In the genomic region with DNA sequence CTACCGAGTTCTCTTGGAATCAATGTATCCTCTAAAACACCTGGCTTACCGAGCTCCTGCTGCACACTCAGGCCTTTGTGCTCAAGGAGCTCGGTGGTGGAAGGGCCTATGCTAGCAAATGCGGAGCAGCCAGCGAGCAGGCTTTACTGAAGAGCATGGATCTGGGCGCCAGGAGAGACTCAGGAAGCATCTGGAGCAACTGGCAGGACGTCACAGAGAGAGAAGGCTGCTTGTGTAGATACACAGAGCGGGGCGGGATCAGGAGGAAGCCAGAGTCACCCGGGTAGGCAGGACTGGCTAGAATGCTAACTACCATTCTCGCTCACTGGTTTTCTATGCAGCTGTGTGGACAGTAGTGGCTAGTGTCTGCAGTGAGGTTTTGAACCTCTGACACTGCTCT, we compare ENCODE assay signal across 18 mouse cellular contexts. TPM values are rescaled to one million over a fixed set of nuclear protein-coding genes. Genes with fewer than 3 reads are reported as not detected.
DNase-seq lines count a peak whose midpoint lies in the region; ATAC-seq and TF ChIP-seq lines count a peak whose summit lies in the region.
"Had no signal": no experiment of that assay in that cellular context is flagged by ENCODE, and none has a peak within 500 bp of the region (broad histone marks: within the 10 kb centered on the region; RNA-seq: fewer than 3 reads in every experiment).

No protein-coding gene starts in this region.

- ATAC-seq in heart, postnatal 0 days (ENCODE audit: insufficient read depth, low read depth) = 0 out of 2 replicates have a peak, but pooled peaks have one; percentile 7
- ATAC-seq in lung, embryonic 15.5 days (ENCODE audit: borderline replicate concordance, extremely low read depth, low FRiP score, low TSS enrichment) = 0 out of 2 replicates have a peak, but pooled peaks have one; percentile 35
- no peak for ATAC-seq in embryonic facial prominence, embryonic 13.5 days (ENCODE audit: insufficient number of reproducible peaks, insufficient read depth, low FRiP score, low TSS enrichment, low read depth)

- DNase-seq in heart, postnatal 0 days (ENCODE audit: low spot score) = peak; percentile 57
- no peak for DNase-seq in heart, postnatal 36 days
- DNase-seq in lung, postnatal 4 days = no peak
- no peak for DNase-seq in limb, embryonic 10.5 days (ENCODE audit: low spot score)
- DNase-seq in layer of hippocampus, adult 18-20 months (ENCODE audit: low spot score in 2 of 2) = no peak
- DNase-seq: adrenal gland, postnatal 25 days; cerebellum, adult 18-20 months; cerebellum, postnatal 36 days; gastrocnemius, postnatal 25 days; heart, postnatal 14 days; kidney, adult 8-10 months; lung, adult 2 months; right cerebral cortex, adult 18-20 months; spleen, adult 18-20 months; thymus, postnatal 25 days had no signal

- TF ChIP-seq EP300 in heart, postnatal 0 days (IDR thresholded peaks at IDR 0.05; ENCODE audit: low read depth) = no peak

- no peak overlapping the region for H3K9ac ChIP-seq in heart, postnatal 0 days (replicated peaks; ENCODE audit: low read depth, low read length)
- no peak overlapping the region for H3K9ac ChIP-seq in lung, embryonic 15.5 days
- no peak overlapping the region for H3K9ac ChIP-seq in embryonic facial prominence, embryonic 13.5 days
- H3K9ac ChIP-seq: stomach, embryonic 15.5 days had no signal

- WGBS in heart, postnatal 0 days = 54% methylated on average over 11 of the region's 11 CpGs
- WGBS in lung, embryonic 15.5 days = 41% methylated on average over 11 of the region's 11 CpGs
- 55% methylated on average over 11 of the region's 11 CpGs for WGBS in embryonic facial prominence, embryonic 13.5 days
- WGBS in limb, embryonic 10.5 days = 83% methylated on average over 11 of the region's 11 CpGs

- H3K9me3 ChIP-seq in heart, postnatal 0 days (replicated peaks; ENCODE audit: control insufficient read depth, low read length) = no peaks in the 10 kb centered on the region
- H3K9me3 ChIP-seq in lung, embryonic 15.5 days = no peaks in the 10 kb centered on the region
- no peaks in the 10 kb centered on the region for H3K9me3 ChIP-seq in embryonic facial prominence, embryonic 13.5 days
- no peaks in the 10 kb centered on the region for H3K9me3 ChIP-seq in limb, embryonic 10.5 days (replicated peaks)
- H3K9me3 ChIP-seq: stomach, embryonic 15.5 days had no signal

- no peak overlapping the region for H3K4me2 ChIP-seq in heart, postnatal 0 days (ENCODE audit: low read depth, low read length)
- no peak overlapping the region for H3K4me2 ChIP-seq in lung, embryonic 15.5 days
- no peak overlapping the region for H3K4me2 ChIP-seq in embryonic facial prominence, embryonic 13.5 days
- H3K4me2 ChIP-seq: stomach, embryonic 15.5 days had no signal

- H3K36me3 ChIP-seq in heart, postnatal 0 days (replicated peaks; ENCODE audit: control insufficient read depth, insufficient read depth, low read length) = no peaks in the 10 kb centered on the region
- H3K36me3 ChIP-seq in lung, embryonic 15.5 days = no peaks in the 10 kb centered on the region
- H3K36me3 ChIP-seq in embryonic facial prominence, embryonic 13.5 days = no peaks in the 10 kb centered on the region
- no peaks in the 10 kb centered on the region for H3K36me3 ChIP-seq in limb, embryonic 10.5 days
- H3K36me3 ChIP-seq: stomach, embryonic 15.5 days had no signal

- intact Hi-C loops in heart, postnatal 36 days (cut with DNase I) = no loop called here

- no peak overlapping the region for H3K27ac ChIP-seq in heart, postnatal 0 days (ENCODE audit: low read depth)
- H3K27ac ChIP-seq in lung, embryonic 15.5 days = no peak overlapping the region
- peak overlapping the region; percentile 24; the same call in 1 of the 2 replicates for H3K27ac ChIP-seq in embryonic facial prominence, embryonic 13.5 days
- H3K27ac ChIP-seq in limb, embryonic 10.5 days = peak overlapping the region; percentile 58
- H3K27ac ChIP-seq: stomach, embryonic 15.5 days had no signal

- no peaks in the 10 kb centered on the region for H3K27me3 ChIP-seq in heart, postnatal 0 days (ENCODE audit: control insufficient read depth, insufficient read depth, low read length)
- H3K27me3 ChIP-seq in lung, embryonic 15.5 days = no peaks in the 10 kb centered on the region
- H3K27me3 ChIP-seq in embryonic facial prominence, embryonic 13.5 days = no peaks in the 10 kb centered on the region
- H3K27me3 ChIP-seq in limb, embryonic 10.5 days (ENCODE audit: low read depth, poor library complexity, severe bottlenecking) = no peaks in the 10 kb centered on the region
- H3K27me3 ChIP-seq: stomach, embryonic 15.5 days had no signal

- peaks cover 33% of the 10 kb centered on the region for H3K4me1 ChIP-seq in heart, postnatal 0 days (ENCODE audit: control insufficient read depth, insufficient read depth)
- peaks cover 41% of the 10 kb centered on the region for H3K4me1 ChIP-seq in lung, embryonic 15.5 days
- peaks cover 62% of the 10 kb centered on the region for H3K4me1 ChIP-seq in embryonic facial prominence, embryonic 13.5 days
- H3K4me1 ChIP-seq in limb, embryonic 10.5 days = peaks cover 59% of the 10 kb centered on the region

- H3K4me3 ChIP-seq in heart, postnatal 0 days (ENCODE audit: low read depth, low read length) = no peak overlapping the region
- H3K4me3 ChIP-seq in lung, embryonic 15.5 days = no peak overlapping the region
- no peak overlapping the region for H3K4me3 ChIP-seq in embryonic facial prominence, embryonic 13.5 days
- H3K4me3 ChIP-seq in limb, embryonic 10.5 days = no peak overlapping the region
- H3K4me3 ChIP-seq: stomach, embryonic 15.5 days had no signal

- no peak for TF ChIP-seq CTCF in heart, postnatal 0 days (IDR thresholded peaks at IDR 0.05; ENCODE audit: low read depth)

RNA-seq across cellular contexts. Expression of gene Rasl11b, which starts 16.3 kb away (rescaled TPM):
- total RNA-seq in heart, postnatal 0 days (2014; rRNA removed; ENCODE audit: low replicate concordance) = 22.8 and 24.5 TPM in 2 replicates
- 61.9 and 67.8 TPM in 2 replicates for polyA plus RNA-seq in heart, postnatal 0 days (2015; fragmentation: Nextera tagmentation; extraction: Ambion mirVana)
- 10 to 100 TPM; 29.9 to 44.8 TPM for total RNA-seq in heart, postnatal 36 days (2021)
- 150 and 154 TPM in 2 replicates for polyA plus RNA-seq in lung, embryonic 15.5 days (2015; fragmentation: Nextera tagmentation; extraction: Ambion mirVana)
- polyA plus RNA-seq in embryonic facial prominence, embryonic 13.5 days (2015; fragmentation: Nextera tagmentation; extraction: Ambion mirVana) = 148 and 177 TPM in 2 replicates
- polyA plus RNA-seq in limb, embryonic 10.5 days (2016; fragmentation: Nextera tagmentation; extraction: Ambion mirVana) = 40.7 and 91.2 TPM in 2 replicates
- total RNA-seq in layer of hippocampus, adult 18-20 months (2021) = 10 to 100 TPM; 67.4 to 83.8 TPM

Comparison
In these comparisons a context has a peak if more than half of its experiments do, and no peak if none do; other contexts are left out.
1. H3K27ac ChIP-seq: peak in embryonic facial prominence, embryonic 13.5 days (single experiment) and limb, embryonic 10.5 days (single experiment); none in heart, postnatal 0 days (single experiment) and lung, embryonic 15.5 days (single experiment).